Mouse (Mus musculus) spleen, postnatal 36 days (tissue): ENCODE data around the gene Fam173a.
"Not testable (repeated sequence)": the region's sequence is repeated elsewhere in the genome, so short reads cannot be mapped to it uniquely, and the experiment has no call there.

Source experiments
- DNase-seq, 2 experiments: peaks; one replicate each; pipeline ENCODE4 v3.0.0; 2022; ENCODE audit warnings: low spot score in 2 of 2, mixed read lengths in 1 of 2

The Fam173a gene

DNA sequence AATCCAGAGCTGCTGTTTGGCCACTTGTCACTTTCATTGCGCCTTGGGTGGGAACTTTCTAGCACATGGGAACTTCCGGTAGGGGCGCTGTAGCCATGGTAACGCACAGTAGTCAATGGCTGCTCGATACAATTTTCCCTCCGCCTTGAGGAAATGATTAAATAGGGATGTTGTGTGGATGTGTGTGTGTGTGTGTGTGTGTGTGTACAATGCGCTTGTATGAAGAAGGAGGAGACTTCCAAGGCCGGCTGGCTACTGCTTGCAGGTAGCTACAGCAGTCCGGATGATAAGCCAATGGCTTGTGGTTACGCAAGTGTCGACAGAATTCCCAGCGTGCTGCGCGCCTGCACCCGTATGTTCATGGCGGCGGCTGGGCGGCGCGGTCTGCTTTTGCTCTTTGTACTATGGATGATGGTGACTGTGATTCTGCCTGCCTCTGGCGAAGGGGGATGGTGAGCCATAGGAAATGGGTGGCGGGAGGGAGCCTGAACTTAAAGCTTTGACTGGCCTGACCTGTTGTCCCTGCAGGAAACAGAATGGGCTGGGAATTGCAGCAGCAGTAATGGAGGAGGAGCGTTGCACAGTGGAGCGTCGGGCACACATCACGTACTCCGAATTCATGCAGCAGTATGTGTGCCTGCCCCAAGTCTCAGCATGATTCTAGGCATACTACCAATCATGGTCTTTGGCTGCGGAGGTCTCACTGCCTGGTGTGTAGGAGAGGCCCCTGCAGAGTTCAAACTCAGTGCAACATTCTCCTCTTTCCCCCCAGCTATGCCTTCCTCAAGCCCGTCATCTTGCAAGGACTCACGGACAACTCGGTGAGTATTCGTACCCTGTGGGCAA is 36.2 kb upstream of the Fam173a start, which contains the start of gene Jmjd8:
TSS of gene Jmjd8 (plus strand) at position 156 of the 846 bp plus-strand sequence.
- DNase-seq: peak; percentile 69 to 74

DNA sequence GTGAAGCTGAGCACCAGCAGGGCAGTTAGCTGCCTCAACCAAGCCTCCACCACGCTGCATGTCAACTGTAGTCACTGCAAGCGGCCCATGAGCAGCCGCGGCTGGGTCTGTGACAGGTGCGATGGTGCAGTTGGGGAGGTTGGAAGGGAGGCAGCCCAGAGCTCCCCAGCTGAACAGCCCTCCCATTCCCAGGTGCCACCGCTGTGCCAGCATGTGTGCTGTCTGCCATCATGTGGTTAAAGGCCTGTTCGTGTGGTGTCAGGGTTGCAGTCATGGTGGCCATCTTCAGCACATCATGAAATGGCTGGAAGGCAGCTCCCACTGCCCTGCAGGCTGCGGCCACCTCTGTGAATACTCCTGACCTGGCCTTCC is 35.5 kb upstream of the Fam173a start:
- DNase-seq: no peak

DNA sequence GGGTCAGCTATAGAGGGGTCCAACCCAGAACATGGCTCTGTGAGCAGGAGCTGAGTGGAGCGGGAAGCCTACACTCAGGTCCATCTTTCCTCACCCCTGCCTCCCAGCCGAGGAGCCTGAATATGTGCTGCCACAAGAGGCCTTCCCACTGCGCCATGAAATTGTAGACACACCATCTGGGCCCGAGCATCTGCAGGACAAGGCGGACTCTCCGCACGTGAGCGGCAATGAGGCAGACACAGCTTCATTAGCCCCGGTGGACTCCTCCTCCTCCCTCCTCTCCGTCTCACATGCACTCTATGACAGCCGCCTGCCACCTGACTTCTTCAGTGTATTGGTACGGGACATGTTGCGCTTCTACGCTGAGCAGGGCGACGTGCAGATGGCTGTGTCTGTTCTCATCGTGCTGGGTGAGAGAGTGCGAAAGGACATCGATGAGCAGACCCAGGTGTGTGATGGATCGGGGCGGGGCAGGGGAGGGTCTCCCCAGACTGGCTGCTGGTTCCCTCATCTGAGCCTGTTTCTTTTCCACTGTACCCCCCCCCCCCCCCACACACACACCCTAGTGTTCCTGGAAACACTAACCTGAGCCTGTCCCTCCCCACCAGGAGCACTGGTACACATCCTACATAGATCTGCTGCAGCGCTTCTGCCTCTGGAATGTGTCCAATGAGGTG is 35.0 kb upstream of the Fam173a start:
- DNase-seq: no peak

DNA sequence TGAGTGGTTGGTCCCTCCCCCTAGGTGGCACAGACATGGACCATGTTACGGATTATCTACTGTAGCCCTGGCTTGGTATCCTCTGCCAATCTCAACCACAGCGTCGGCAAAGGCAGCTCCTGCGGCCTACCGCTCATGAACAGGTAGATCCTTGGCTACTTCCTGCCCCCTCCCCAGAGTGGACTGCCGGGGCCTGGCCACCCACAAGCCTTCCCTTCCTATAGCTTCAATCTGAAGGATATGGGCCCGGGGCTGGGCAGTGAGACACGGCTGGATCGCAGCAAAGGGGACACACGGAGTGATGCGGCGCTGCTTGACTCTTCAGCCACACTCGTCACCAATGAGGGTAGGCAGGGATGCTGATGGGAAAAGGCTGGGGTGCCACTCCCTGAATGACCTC is 34.3 kb upstream of the Fam173a start:
- no peak for DNase-seq

DNA sequence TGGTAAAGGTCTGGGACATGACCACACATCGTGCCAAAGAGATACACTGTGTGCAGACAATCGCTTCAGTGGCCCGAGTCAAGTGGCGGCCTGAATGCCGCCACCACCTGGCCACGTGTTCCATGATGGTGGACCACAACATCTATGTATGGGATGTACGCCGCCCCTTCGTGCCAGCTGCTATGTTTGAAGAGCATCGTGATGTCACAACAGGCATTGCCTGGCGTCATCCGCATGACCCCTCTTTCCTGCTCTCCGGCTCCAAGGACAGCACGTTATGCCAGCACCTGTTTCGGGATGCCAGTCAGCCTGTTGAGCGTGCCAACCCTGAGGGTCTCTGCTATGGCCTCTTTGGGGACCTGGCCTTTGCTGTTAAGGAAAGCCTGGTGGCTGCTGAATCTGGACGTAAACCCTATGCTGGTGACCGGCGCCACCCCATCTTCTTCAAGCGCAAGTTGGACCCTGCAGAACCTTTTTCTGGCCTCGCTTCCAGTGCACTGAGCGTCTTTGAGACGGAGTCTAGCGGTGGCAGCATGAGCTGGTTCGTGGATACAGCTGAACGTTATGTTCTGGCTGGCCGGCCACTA is 33.4 kb upstream of the Fam173a start:
- DNase-seq: no peak

- no peak for DNase-seq
Measured at GRCm38 (mm10) chr17:25825311-25825710, 32.6 kb upstream of the Fam173a start.

DNA sequence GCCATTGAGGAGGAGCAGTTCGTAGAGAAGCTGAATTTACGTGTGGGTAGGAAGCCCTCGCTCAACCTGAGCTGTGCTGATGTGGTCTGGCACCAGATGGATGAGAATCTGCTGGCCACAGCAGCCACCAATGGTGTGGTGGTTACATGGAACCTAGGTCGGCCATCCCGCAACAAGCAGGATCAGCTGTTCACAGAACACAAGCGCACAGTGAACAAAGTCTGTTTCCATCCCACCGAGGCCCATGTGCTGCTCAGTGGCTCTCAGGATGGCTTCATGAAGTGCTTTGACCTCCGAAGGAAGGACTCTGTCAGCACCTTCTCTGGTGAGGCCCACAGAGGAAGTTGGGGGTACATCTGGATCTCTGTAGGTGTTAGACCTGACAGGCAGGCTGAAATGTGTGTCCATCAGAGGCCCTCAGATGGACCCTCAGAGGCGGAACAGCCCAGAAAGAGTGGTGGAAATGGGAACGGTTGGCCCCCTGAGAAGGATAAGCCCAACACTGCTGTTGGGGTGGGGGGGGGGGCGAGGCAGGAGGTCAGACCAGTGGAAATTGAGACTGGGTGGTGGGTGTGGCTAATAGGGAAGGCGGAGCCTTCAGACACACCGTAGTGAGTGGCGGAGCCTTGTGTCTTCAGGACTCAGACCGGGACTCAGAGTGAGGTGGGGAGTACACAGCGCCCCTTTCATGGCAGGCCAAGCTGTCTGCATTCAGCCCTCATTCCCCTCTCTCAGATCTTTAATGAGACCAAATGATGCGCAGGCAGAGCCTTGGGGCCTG is 31.9 kb upstream of the Fam173a start:
- no peak for DNase-seq

DNA sequence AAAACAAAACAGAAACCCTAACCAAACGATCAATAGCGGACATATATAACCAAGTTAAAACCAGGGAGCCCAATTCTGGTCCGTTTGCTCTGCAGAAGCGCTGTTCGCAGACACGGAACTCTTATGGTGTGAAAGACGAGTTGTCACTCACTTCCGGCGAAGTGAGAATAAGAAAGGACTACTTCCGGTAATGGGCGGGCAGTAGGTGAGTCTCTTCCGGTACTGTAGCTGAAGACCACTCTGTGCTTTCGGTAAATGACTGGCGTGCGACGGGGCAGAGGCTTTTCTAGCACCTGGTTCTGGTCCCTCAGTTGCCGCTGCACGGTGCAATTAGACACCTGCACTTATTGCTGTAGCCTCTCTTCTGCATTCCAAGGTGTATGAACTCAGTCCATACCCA is 30.8 kb upstream of the Fam173a start, which contains the start of gene Wdr24:
TSS of gene Wdr24 (plus strand) at position 176 of the 400 bp plus-strand sequence.
- peak; percentile 75 to 84 for DNase-seq

- no peak for DNase-seq
Measured at GRCm38 (mm10) chr17:25818851-25819780, 26.4 kb upstream of the Fam173a start.

GRCm38 (mm10) chr17:25817662-25818061 is 25.0 kb upstream of the Fam173a start:
- DNase-seq: no peak

- DNase-seq: peak; percentile 61 to 62
Measured at GRCm38 (mm10) chr17:25813471-25813870, 20.8 kb upstream of the Fam173a start.

DNA sequence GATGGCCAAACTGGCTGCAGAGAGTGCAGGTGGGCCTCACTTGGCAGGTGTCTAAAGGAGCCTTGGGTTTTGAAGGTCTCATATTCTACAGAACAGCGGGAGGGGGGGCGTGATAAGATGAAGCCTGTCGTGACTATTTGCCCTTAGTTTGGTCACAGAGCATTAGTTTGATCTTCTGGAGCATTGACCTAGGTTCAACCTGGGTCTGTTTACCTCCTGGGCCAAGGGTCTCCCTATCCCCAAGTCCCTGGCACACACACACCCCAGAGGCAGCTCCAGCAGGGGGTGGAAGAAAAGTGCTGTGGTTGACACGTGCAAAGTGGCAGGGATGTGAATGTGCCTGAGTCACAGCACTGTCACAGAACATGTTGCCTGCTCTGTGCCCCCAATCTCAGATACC is 18.2 kb upstream of the Fam173a start:
- DNase-seq: no peak

- DNase-seq: no peak
Measured at GRCm38 (mm10) chr17:25809606-25810340, 17.1 kb upstream of the Fam173a start.

DNA sequence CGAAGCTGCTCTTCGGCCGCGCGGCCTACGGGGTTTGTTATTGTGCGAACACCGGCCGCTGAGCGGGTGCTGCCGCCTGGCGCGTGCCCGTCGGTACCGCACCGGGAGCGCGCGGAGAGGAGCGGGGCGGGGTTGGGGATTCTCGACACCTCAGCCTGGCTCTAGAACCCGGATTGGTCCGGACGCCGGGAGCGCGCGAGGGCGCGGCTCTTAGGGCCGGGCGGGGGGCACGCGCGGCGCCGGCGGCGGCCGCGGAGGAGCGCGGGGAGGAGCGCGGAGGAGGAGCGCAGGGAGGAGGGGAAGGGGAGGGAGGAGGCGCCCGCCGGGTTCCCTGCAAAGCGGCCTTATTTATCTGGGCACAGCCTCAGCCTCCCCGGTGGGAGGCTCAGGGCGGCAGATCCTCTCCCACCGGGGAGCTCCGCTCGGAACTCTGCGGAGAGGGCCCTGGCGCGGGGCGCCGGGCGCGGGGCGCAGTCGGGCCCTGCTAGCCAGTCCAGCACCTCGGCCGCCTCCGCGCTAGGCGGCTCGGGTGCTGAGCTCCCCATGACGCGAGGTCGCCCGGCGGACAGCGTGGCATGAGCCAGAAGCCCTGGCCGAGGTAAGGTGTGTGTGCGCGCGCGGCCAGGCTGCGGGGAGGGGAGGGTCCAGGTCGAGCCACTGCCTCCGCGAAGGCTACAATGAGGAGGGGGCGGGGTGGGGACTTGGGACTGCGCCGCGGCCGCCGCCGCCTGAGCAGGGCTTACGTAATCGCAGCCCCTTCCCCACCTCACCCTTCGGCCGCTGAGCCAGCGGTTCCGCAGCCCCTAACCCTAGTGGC is 16.3 kb upstream of the Fam173a start, which contains the start of gene Fbxl16:
TSS of gene Fbxl16 (plus strand) at position 297 of the 817 bp plus-strand sequence.
- DNase-seq: no peak

GRCm38 (mm10) chr17:25808028-25808427 is 15.3 kb upstream of the Fam173a start:
- no peak for DNase-seq

- not testable (repeated sequence) for DNase-seq
Measured at GRCm38 (mm10) chr17:25807452-25807851, 14.8 kb upstream of the Fam173a start.

- DNase-seq: no peak
Measured at GRCm38 (mm10) chr17:25806507-25806906, 13.8 kb upstream of the Fam173a start.

DNA sequence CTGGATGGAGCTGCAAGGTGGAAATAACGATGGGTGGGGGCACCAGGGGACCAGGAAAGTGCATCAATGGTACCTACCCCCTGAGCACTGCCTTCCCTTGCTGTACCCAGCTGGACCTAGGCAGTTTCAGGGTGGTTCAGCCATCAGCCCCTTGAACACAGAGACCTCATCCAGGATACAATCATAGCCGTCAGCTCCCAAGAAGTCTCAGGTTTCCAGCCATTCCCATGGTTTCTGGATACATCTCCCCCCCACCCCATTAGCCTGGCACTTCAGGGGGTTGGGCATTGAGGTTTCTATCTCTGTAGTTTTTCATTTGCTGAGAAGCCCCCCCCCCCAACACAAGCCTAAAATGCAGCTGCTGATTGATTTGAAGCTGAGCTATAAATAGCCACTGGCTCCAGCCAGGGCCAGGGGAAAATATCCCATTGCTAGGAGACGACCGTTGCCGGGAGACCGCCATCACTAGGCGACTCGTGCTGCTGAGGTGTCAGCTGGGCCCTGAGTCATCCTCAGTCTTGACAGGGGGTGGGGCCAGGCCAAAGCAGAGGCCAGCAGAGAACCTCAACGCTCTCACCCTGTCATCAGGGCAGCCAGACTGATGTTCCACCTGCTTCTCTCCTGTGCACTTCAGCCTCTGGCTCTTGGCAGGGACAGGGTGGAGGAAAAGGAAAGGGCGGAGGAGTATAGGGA is 10.3 kb upstream of the Fam173a start:
- DNase-seq: no peak
